Mouse (Mus musculus) ES-Bruce4 (cell line): ENCODE measurements around the gene Pold4. TPM values are rescaled to one million over a fixed set of nuclear protein-coding genes. Genes with fewer than 3 reads are reported as not detected.

Source experiments
- H3K27ac ChIP-seq: 2 replicates; pipeline ENCODE4 v1.5.1; 2012; ENCODE audit warnings: low read length, inconsistent platforms; ENCODE audit not compliant: insufficient read depth
- H3K27me3 ChIP-seq: 2 replicates; pipeline ENCODE4 v1.6.1; 2012; ENCODE audit warnings: mild to moderate bottlenecking, low read length, inconsistent platforms; ENCODE audit not compliant: control insufficient read depth, poor library complexity, insufficient read depth, severe bottlenecking
- H3K36me3 ChIP-seq: 2 replicates; pipeline ENCODE4 v1.6.1; 2012; ENCODE audit warnings: inconsistent platforms, mild to moderate bottlenecking, low read length, moderate library complexity; ENCODE audit not compliant: control insufficient read depth, poor library complexity, insufficient read depth, severe bottlenecking
- H3K4me1 ChIP-seq: one replicate; pipeline ENCODE4 v1.8.1; 2011; ENCODE audit warnings: low read length; ENCODE audit not compliant: control insufficient read depth, insufficient read depth
- H3K4me3 ChIP-seq: 2 replicates; pipeline ENCODE4 v1.5.1; 2011; ENCODE audit warnings: low read depth, mild to moderate bottlenecking, low read length
- H3K9ac ChIP-seq: 2 replicates; pipeline ENCODE4 v1.6.1; 2012; ENCODE audit warnings: low read depth, mild to moderate bottlenecking, inconsistent platforms; ENCODE audit not compliant: poor library complexity, severe bottlenecking
- H3K9me3 ChIP-seq: replicated peaks from 2 replicates; pipeline ENCODE4 v1.6.1; 2012; ENCODE audit warnings: mild to moderate bottlenecking, low read length, inconsistent platforms; ENCODE audit not compliant: control insufficient read depth, poor library complexity, insufficient read depth, severe bottlenecking
- CTCF ChIP-seq: IDR thresholded peaks from one replicate; pipeline ENCODE4 v1.8.1; 2011; ENCODE audit warnings: low read depth, low read length
- EP300 ChIP-seq: IDR thresholded peaks from 2 replicates; pipeline ENCODE4 v1.6.1; 2011; ENCODE audit warnings: low read depth, low read length; ENCODE audit not compliant: insufficient read depth
- POLR2A ChIP-seq: IDR thresholded peaks from one replicate; pipeline ENCODE4 v1.8.1; 2011; ENCODE audit warnings: low read length; ENCODE audit not compliant: insufficient read depth
- polyA plus RNA-seq: library from polyadenylated mRNA; stranded (reverse); fragments of >200 nt; gene quantifications from 2 replicates; pipeline ENCODE4 v1.2.4, GENCODE M21; 2011; ENCODE audit warnings: low read depth; ENCODE audit not compliant: missing spikeins, insufficient read depth, insufficient read length

The Pold4 gene
- polyA plus RNA-seq, 1 experiment, result 26.7 TPM

- Histone ChIP-seq H3K4me3 (peak overlapping the region; percentile 62), H3K36me3 (no peaks in the 10 kb centered on the region), H3K27ac (no peak overlapping the region), H3K4me1 (no peaks in the 10 kb centered on the region), H3K9me3 (no peaks in the 10 kb centered on the region), H3K27me3 (peaks cover 13% of the 10 kb centered on the region), H3K9ac (no peak overlapping the region; the same call in 1 of the 2 replicates)
- TF ChIP-seq CTCF (no peak), POLR2A (no peak), EP300 (no peak)
Observed at GRCm38 (mm10) chr19:4213524-4213974, 18.1 kb upstream of the Pold4 start.

- H3K9me3 ChIP-seq, result no peaks in the 10 kb centered on the region
- H3K36me3 ChIP-seq, result no peaks in the 10 kb centered on the region
- no peak within 1 kb of the TSS for H3K27ac ChIP-seq
- no peaks in the 10 kb centered on the region for H3K4me1 ChIP-seq
- peaks cover 13% of the 10 kb centered on the region for H3K27me3 ChIP-seq
- peak within 1 kb of the TSS; percentile 62 for H3K4me3 ChIP-seq
- H3K9ac ChIP-seq, result peak within 1 kb of the TSS; percentile 88
- no peak for TF ChIP-seq CTCF
- no peak for TF ChIP-seq POLR2A
- no peak for TF ChIP-seq EP300
Observed at GRCm38 (mm10) chr19:4214071-4214770, 17.5 kb upstream of the Pold4 start, which contains the start of the genes Clcf1 and AC109138.7. Clcf1 (plus strand) TSS chr19:4214238. AC109138.7 (plus strand) TSS chr19:4214357.

GRCm38 (mm10) chr19:4214771-4215450 is 16.8 kb upstream of the Pold4 start:
- peaks cover 13% of the 10 kb centered on the region for H3K27me3 ChIP-seq
- H3K4me3 ChIP-seq, result peak overlapping the region; percentile 62
- H3K36me3 ChIP-seq, result no peaks in the 10 kb centered on the region
- H3K9ac ChIP-seq, result peak overlapping the region; percentile 88
- no peak for TF ChIP-seq EP300
- TF ChIP-seq POLR2A, result no peak
- TF ChIP-seq CTCF, result no peak
- no peaks in the 10 kb centered on the region for H3K9me3 ChIP-seq
- no peaks in the 10 kb centered on the region for H3K4me1 ChIP-seq
- no peak overlapping the region for H3K27ac ChIP-seq

- TF ChIP-seq EP300 (no peak), CTCF (no peak), POLR2A (no peak)
Observed at GRCm38 (mm10) chr19:4215451-4215840, 16.3 kb upstream of the Pold4 start.

GRCm38 (mm10) chr19:4216041-4216685 is 15.5 kb upstream of the Pold4 start:
- no peak overlapping the region for H3K4me3 ChIP-seq
- H3K36me3 ChIP-seq, result no peaks in the 10 kb centered on the region
- H3K27ac ChIP-seq, result no peak overlapping the region
- no peaks in the 10 kb centered on the region for H3K9me3 ChIP-seq
- H3K4me1 ChIP-seq, result no peaks in the 10 kb centered on the region
- H3K9ac ChIP-seq, result no peak overlapping the region
- H3K27me3 ChIP-seq, result peaks cover 13% of the 10 kb centered on the region
- TF ChIP-seq POLR2A (no peak), CTCF (no peak), EP300 (no peak)

More at GRCm38 (mm10) chr19:4215451-4215840, 16.3 kb upstream of the Pold4 start:
- Histone ChIP-seq H3K27ac (no peak overlapping the region), H3K4me1 (no peaks in the 10 kb centered on the region), H3K36me3 (no peaks in the 10 kb centered on the region), H3K9me3 (no peaks in the 10 kb centered on the region), H3K4me3 (peak overlapping the region; percentile 49), H3K27me3 (peaks cover 13% of the 10 kb centered on the region), H3K9ac (peak overlapping the region; percentile 88)

GRCm38 (mm10) chr19:4217140-4217539 is 14.6 kb upstream of the Pold4 start:
- TF ChIP-seq POLR2A (no peak), CTCF (no peak), EP300 (no peak)
- H3K4me3 ChIP-seq, result no peak overlapping the region
- no peak overlapping the region for H3K9ac ChIP-seq
- no peaks in the 10 kb centered on the region for H3K4me1 ChIP-seq
- H3K27me3 ChIP-seq, result peaks cover 13% of the 10 kb centered on the region
- H3K9me3 ChIP-seq, result no peaks in the 10 kb centered on the region
- no peaks in the 10 kb centered on the region for H3K36me3 ChIP-seq
- no peak overlapping the region for H3K27ac ChIP-seq
